Mouse (Mus musculus) layer of hippocampus, postnatal 10 days (tissue): ENCODE data around the gene Fcho2. TPM values are rescaled to one million over a fixed set of nuclear protein-coding genes. Genes with fewer than 3 reads are reported as not detected.

Experiments
- DNase-seq, 2 experiments: peaks; one replicate each; pipeline ENCODE4 v3.0.0; 2021; ENCODE audit warnings: low spot score in 2 of 2
- total RNA-seq, 2 experiments: library from RNA; stranded (reverse); gene quantifications; 2 replicates each; pipeline ENCODE4 v1.2.3; 2021

Gene Fcho2
- total RNA-seq, 2 experiments from 2014 or later: 36.0 to 37.1 TPM

- DNase-seq: no peak
These were observed 99.1 kb downstream of the Fcho2 start for GRCm38 (mm10) chr13:98716176-98716575.

- DNase-seq: no peak
These were observed 99.7 kb downstream of the Fcho2 start for GRCm38 (mm10) chr13:98715443-98715990.

- DNase-seq: no peak
These were observed 104.6 kb downstream of the Fcho2 start for GRCm38 (mm10) chr13:98710655-98711054.

GRCm38 (mm10) chr13:98710236-98710635, 105.0 kb downstream of the Fcho2 start:
- DNase-seq: no peak

GRCm38 (mm10) chr13:98705501-98705900, 109.7 kb downstream of the Fcho2 start:
- no peak for DNase-seq

GRCm38 (mm10) chr13:98703786-98704185, 111.5 kb downstream of the Fcho2 start:
- no peak for DNase-seq

- no peak for DNase-seq
These were observed 112.9 kb downstream of the Fcho2 start for GRCm38 (mm10) chr13:98702361-98702760.

- DNase-seq: no peak
These were observed 114.0 kb downstream of the Fcho2 start for GRCm38 (mm10) chr13:98701309-98701675.

GRCm38 (mm10) chr13:98700661-98701308, 114.5 kb downstream of the Fcho2 start:
- DNase-seq: no peak

GRCm38 (mm10) chr13:98699982-98700540, 115.2 kb downstream of the Fcho2 start:
- DNase-seq: peak in 1 of 2 experiments; percentile 5

GRCm38 (mm10) chr13:98699051-98699744, 116.1 kb downstream of the Fcho2 start:
- DNase-seq: no peak

- DNase-seq: no peak
These were observed 118.5 kb downstream of the Fcho2 start for GRCm38 (mm10) chr13:98696716-98697115.

GRCm38 (mm10) chr13:98695546-98695945, 119.7 kb downstream of the Fcho2 start:
- DNase-seq: no peak

- DNase-seq: no peak
These were observed 120.4 kb downstream of the Fcho2 start, which contains the start of gene Tmem171 for GRCm38 (mm10) chr13:98694773-98695314. Gene Tmem171, minus strand, starts transcription at chr13:98694834.

- no peak for DNase-seq
These were observed 121.9 kb downstream of the Fcho2 start for GRCm38 (mm10) chr13:98693316-98693715.

- no peak for DNase-seq
These were observed 123.2 kb downstream of the Fcho2 start for GRCm38 (mm10) chr13:98691956-98692515.

GRCm38 (mm10) chr13:98690886-98691285, 124.4 kb downstream of the Fcho2 start:
- no peak for DNase-seq

- no peak for DNase-seq
These were observed 125.5 kb downstream of the Fcho2 start for GRCm38 (mm10) chr13:98689605-98690290.

- no peak for DNase-seq
These were observed 127.3 kb downstream of the Fcho2 start for GRCm38 (mm10) chr13:98687931-98688330.

GRCm38 (mm10) chr13:98684144-98684900, 130.9 kb downstream of the Fcho2 start:
- DNase-seq: no peak
